Mouse (Mus musculus): ENCODE results near the gene Capn10. TPM values are rescaled to one million over a fixed set of nuclear protein-coding genes. Genes with fewer than 3 reads are reported as not detected.

The Capn10 gene
- total and polyA plus RNA-seq, 3 experiments: 11.9 to 16.1 (median 15.9) TPM

DNA sequence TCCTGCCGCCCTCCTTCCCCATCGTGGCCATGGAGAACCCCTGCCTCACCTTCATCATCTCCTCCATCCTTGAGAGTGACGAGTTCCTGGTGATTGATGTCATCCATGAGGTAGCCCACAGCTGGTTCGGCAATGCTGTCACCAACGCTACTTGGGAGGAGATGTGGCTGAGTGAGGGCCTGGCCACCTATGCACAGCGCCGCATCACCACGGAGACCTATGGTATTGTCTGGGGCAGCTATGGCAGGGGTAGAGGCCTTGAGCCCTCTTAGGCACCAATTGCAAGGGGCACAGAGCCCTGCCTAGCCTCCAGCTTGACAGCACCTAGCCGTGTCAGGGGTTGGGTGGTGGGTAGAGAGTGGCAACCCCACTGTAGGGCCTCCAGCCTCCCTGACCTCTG is 17.5 kb upstream of the Capn10 start:
- no peak for TF ChIP-seq ZKSCAN1 (IDR thresholded peaks at IDR 0.05; ENCODE audit: borderline replicate concordance, low read depth, low read length)
- TF ChIP-seq POLR2A (IDR thresholded peaks at IDR 0.05; ENCODE audit: low read depth, low read length): no peak
- TF ChIP-seq IRF4 (IDR thresholded peaks at IDR 0.05; ENCODE audit: low read depth, low read length): no peak
- TF ChIP-seq UBTF (IDR thresholded peaks at IDR 0.05; ENCODE audit: low read depth, low read length): no peak
- no peak for TF ChIP-seq ZMIZ1 (IDR thresholded peaks at IDR 0.05; ENCODE audit: low read depth, low read length)
- TF ChIP-seq MYC (IDR thresholded peaks at IDR 0.05; ENCODE audit: low read depth, low read length): no peak
- TF ChIP-seq JUND (conservative IDR thresholded peaks at IDR 0.05; ENCODE audit: low read depth, low read length): no peak
- no peak for TF ChIP-seq USF1 (IDR thresholded peaks at IDR 0.05; ENCODE audit: low read depth, low read length)
- TF ChIP-seq MAZ (IDR thresholded peaks at IDR 0.05; ENCODE audit: low read depth, low read length): no peak
- no peak for TF ChIP-seq HCFC1 (IDR thresholded peaks at IDR 0.05; ENCODE audit: low read depth, low read length)
- TF ChIP-seq GABPA (IDR thresholded peaks at IDR 0.05; ENCODE audit: insufficient replicate concordance, low read depth, low read length): no peak
- TF ChIP-seq ELF1 (IDR thresholded peaks at IDR 0.05; ENCODE audit: low read depth, low read length): no peak
- TF ChIP-seq CTCF (conservative IDR thresholded peaks at IDR 0.05 in 1 of 2, IDR thresholded peaks at IDR 0.05 in 1 of 2; ENCODE audit: low read depth in 2 of 2, low read length in 2 of 2): no peak
- TF ChIP-seq EP300 (IDR thresholded peaks at IDR 0.05; ENCODE audit: low read length): no peak
- Histone ChIP-seq H3K9me3 (replicated peaks; ENCODE audit: low read length) (no peaks in the 10 kb centered on the region), H3K4me2 (ENCODE audit: insufficient read depth, low read depth, poor library complexity, severe bottlenecking) (no peak overlapping the region), H3K27ac (ENCODE audit: insufficient read depth, low read depth) (no peak overlapping the region), H3K9ac (ENCODE audit: insufficient read depth, low read depth) (no peak overlapping the region), H3K4me3 (replicated peaks in 1 of 3; ENCODE audit: low read depth in 2 of 3, low read length in 2 of 3, poor library complexity in 1 of 3) (no peak overlapping the region), H3K27me3 (replicated peaks) (no peaks in the 10 kb centered on the region), H3K4me1 (ENCODE audit: control insufficient read depth in 1 of 2, insufficient read depth in 2 of 2) (peaks cover 3 to 10% of the 10 kb centered on the region in 2 experiments), H3K36me3 (replicated peaks in 1 of 2; ENCODE audit: control insufficient read depth in 1 of 2, insufficient read depth in 1 of 2, low read length in 1 of 2) (peaks cover 58 to 82% of the 10 kb centered on the region in 2 experiments), H3K79me2 (replicated peaks; ENCODE audit: control insufficient read depth, extremely low read depth, insufficient read depth, poor library complexity, severe bottlenecking) (no peaks in the 10 kb centered on the region)
- dilution Hi-C loops (cut with MboI; ENCODE audit: extremely low pct_ligation_motif_present, extremely low pct_unique_long_range_greater_than_20kb, low sequenced_read_pairs) (no loop called here), in situ Hi-C loops (cut with MboI; ENCODE audit: low pct_ligation_motif_present, low pct_unique_long_range_greater_than_20kb, low sequenced_read_pairs) (no loop called here)
- no peak for DNase-seq (ENCODE audit: extremely low read depth)

- Histone ChIP-seq H3K9ac (ENCODE audit: insufficient read depth, low read depth) (no peak overlapping the region), H3K27ac (ENCODE audit: insufficient read depth, low read depth) (no peak overlapping the region), H3K4me3 (replicated peaks in 1 of 3; ENCODE audit: low read depth in 2 of 3, low read length in 2 of 3, poor library complexity in 1 of 3) (no peak overlapping the region), H3K4me1 (ENCODE audit: control insufficient read depth in 1 of 2, insufficient read depth in 2 of 2) (no peaks in the 10 kb centered on the region), H3K27me3 (replicated peaks) (no peaks in the 10 kb centered on the region), H3K79me2 (replicated peaks; ENCODE audit: control insufficient read depth, extremely low read depth, insufficient read depth, poor library complexity, severe bottlenecking) (no peaks in the 10 kb centered on the region), H3K9me3 (replicated peaks; ENCODE audit: low read length) (no peaks in the 10 kb centered on the region), H3K4me2 (ENCODE audit: insufficient read depth, low read depth, poor library complexity, severe bottlenecking) (no peak overlapping the region), H3K36me3 (replicated peaks in 1 of 2; ENCODE audit: control insufficient read depth in 1 of 2, insufficient read depth in 1 of 2, low read length in 1 of 2) (peaks cover 58 to 71% of the 10 kb centered on the region in 2 experiments)
- DNase-seq (ENCODE audit: extremely low read depth): no peak
- TF ChIP-seq JUN (IDR thresholded peaks at IDR 0.05; ENCODE audit: insufficient read depth, low read depth, low read length): no peak
- TF ChIP-seq ZNF384 (IDR thresholded peaks at IDR 0.05; ENCODE audit: low read depth, low read length): no peak
- no peak for TF ChIP-seq ETS1 (conservative IDR thresholded peaks at IDR 0.05; ENCODE audit: low read depth, low read length)
- no peak for TF ChIP-seq ZMIZ1 (IDR thresholded peaks at IDR 0.05; ENCODE audit: low read depth, low read length)
- TF ChIP-seq NELFE (IDR thresholded peaks at IDR 0.05; ENCODE audit: low read depth, low read length): no peak
- no peak for TF ChIP-seq MAZ (IDR thresholded peaks at IDR 0.05; ENCODE audit: low read depth, low read length)
- no peak for TF ChIP-seq ZC3H11A (IDR thresholded peaks at IDR 0.05; ENCODE audit: low read depth, low read length)
- TF ChIP-seq UBTF (IDR thresholded peaks at IDR 0.05; ENCODE audit: low read depth, low read length): no peak
- no peak for TF ChIP-seq CTCF (conservative IDR thresholded peaks at IDR 0.05 in 1 of 2, IDR thresholded peaks at IDR 0.05 in 1 of 2; ENCODE audit: low read depth in 2 of 2, low read length in 2 of 2)
- no peak for TF ChIP-seq HCFC1 (IDR thresholded peaks at IDR 0.05; ENCODE audit: low read depth, low read length)
- TF ChIP-seq IRF4 (IDR thresholded peaks at IDR 0.05; ENCODE audit: low read depth, low read length): no peak
- TF ChIP-seq MEF2A (IDR thresholded peaks at IDR 0.05; ENCODE audit: borderline replicate concordance, low read depth, low read length): no peak
- TF ChIP-seq BHLHE40 (IDR thresholded peaks at IDR 0.05; ENCODE audit: low read depth, low read length): no peak
- no peak for TF ChIP-seq TBP (conservative IDR thresholded peaks at IDR 0.05; ENCODE audit: low read depth, low read length)
- TF ChIP-seq POLR2A (IDR thresholded peaks at IDR 0.05; ENCODE audit: low read depth, low read length): no peak
- no peak for TF ChIP-seq NRF1 (IDR thresholded peaks at IDR 0.05; ENCODE audit: low read depth, low read length)
- TF ChIP-seq USF2 (conservative IDR thresholded peaks at IDR 0.05; ENCODE audit: low read depth, low read length): no peak
- TF ChIP-seq USF1 (IDR thresholded peaks at IDR 0.05; ENCODE audit: low read depth, low read length): no peak
- no peak for TF ChIP-seq MAFK (IDR thresholded peaks at IDR 0.05; ENCODE audit: insufficient replicate concordance, low read length)
- dilution Hi-C loops (cut with MboI; ENCODE audit: extremely low pct_ligation_motif_present, extremely low pct_unique_long_range_greater_than_20kb, low sequenced_read_pairs): no loop called here
- in situ Hi-C loops (cut with MboI; ENCODE audit: low pct_ligation_motif_present, low pct_unique_long_range_greater_than_20kb, low sequenced_read_pairs): no loop called here
Observed at GRCm38 (mm10) chr1:92919151-92919550, 15.0 kb upstream of the Capn10 start.

Measured in CH12.LX (cell line).